Mouse (Mus musculus) intestine, postnatal 0 days (tissue): ENCODE measurements around the gene Hist2h3c2. TPM values are rescaled to one million over a fixed set of nuclear protein-coding genes. Genes with fewer than 3 reads are reported as not detected.

Experiments
- ATAC-seq: fragments of 200-750 bp; cut with Nextera tagmentation; 2 replicates; pipeline ENCODE4 v1.8.0; 2017; ENCODE audit warnings: mild to moderate bottlenecking, moderate TSS enrichment, moderate library complexity
- H3K27ac ChIP-seq: fragments of 300-500 bp; sonication (generic); 2 replicates; pipeline ENCODE4 v1.5.1; 2014; ENCODE audit warnings: mild to moderate bottlenecking, low read depth, low read length, moderate library complexity
- H3K27me3 ChIP-seq: fragments of 300-500 bp; sonication (generic); replicated peaks from 2 replicates; pipeline ENCODE4 v1.6.1; 2014; ENCODE audit warnings: low read length, mixed read lengths; ENCODE audit not compliant: control insufficient read depth, insufficient read depth
- H3K36me3 ChIP-seq: fragments of 300-500 bp; sonication (generic); 2 replicates; pipeline ENCODE4 v1.6.1; 2014; ENCODE audit warnings: mild to moderate bottlenecking, moderate library complexity; ENCODE audit not compliant: control insufficient read depth, insufficient read depth
- H3K4me1 ChIP-seq: fragments of 300-500 bp; sonication (generic); replicated peaks from 2 replicates; pipeline ENCODE4 v1.6.1; 2014; ENCODE audit warnings: antibody characterized with exemption, low read length, mixed read lengths; ENCODE audit not compliant: control insufficient read depth, insufficient read depth
- H3K4me2 ChIP-seq: fragments of 300-500 bp; sonication (generic); replicated peaks from 2 replicates; pipeline ENCODE4 v1.6.1; 2014; ENCODE audit warnings: low read depth, mild to moderate bottlenecking, moderate library complexity
- H3K4me3 ChIP-seq: fragments of 300-500 bp; sonication (generic); 2 replicates; pipeline ENCODE4 v1.5.1; 2014; ENCODE audit warnings: low read depth, low read length
- H3K9ac ChIP-seq: fragments of 300-500 bp; sonication (generic); 2 replicates; pipeline ENCODE4 v1.6.1; 2014; ENCODE audit warnings: mild to moderate bottlenecking, low read depth, low read length
- H3K9me3 ChIP-seq: fragments of 300-500 bp; sonication (generic); 2 replicates; pipeline ENCODE4 v1.6.1; 2016; ENCODE audit warnings: mixed run types; ENCODE audit not compliant: control insufficient read depth
- CTCF ChIP-seq: sonication (generic); IDR thresholded peaks from 2 replicates; pipeline ENCODE4 v1.5.1; 2016; ENCODE audit warnings: low read depth, mild to moderate bottlenecking, control low read depth, antibody characterized with exemption, moderate library complexity
- WGBS: fragments of 180-500 bp; shearing (Covaris S2); extraction: QIAGEN DNeasy Blood & Tissue Kit; methylation state at CpG from one replicate; pipeline ENCODE4 v1.1.7; 2014; 5-methylcytosine and 5-hydroxymethylcytosine counted together
- microRNA-seq: library from miRNA; unstranded; fragments of <30 nt; microRNA quantifications from one replicate; pipeline ENCODE4, GENCODE M21; 2016
- polyA plus RNA-seq: library from polyadenylated mRNA; unstranded; fragments of >200 nt; fragmentation: Nextera tagmentation; extraction: Ambion mirVana; gene quantifications from 2 replicates; pipeline ENCODE4 v1.2.1, GENCODE M21; 2015

Gene Hist2h3c2
- polyA plus RNA-seq, 1 experiment from 2014 or later: 1.1 TPM

DNA sequence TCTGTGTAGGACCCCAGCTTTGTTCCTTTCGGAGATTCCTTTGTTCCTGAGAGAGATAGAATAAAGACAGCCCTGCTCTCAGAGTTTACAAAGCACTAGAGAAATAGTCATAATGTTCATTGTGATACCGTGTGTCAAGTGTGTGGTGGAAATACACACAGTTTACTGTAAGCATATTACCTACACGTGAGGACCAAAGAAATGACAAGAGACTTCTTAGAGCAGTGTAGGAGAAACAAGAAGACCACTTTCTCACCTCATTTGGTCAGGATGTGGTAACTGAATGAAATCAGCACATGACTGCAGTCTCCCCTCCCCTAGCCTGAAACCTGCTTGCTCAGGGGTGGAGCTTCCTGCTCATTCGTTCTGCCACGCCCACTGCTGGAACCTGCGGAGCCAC lies 40.7 kb downstream of the Hist2h3c2 start:
- peak overlapping the region; percentile 59 for H3K4me3 ChIP-seq
- H3K36me3 ChIP-seq: no peaks in the 10 kb centered on the region
- H3K4me2 ChIP-seq: peak overlapping the region; percentile 91
- under 1% methylated on average over 6 of the region's 6 CpGs for WGBS
- ATAC-seq: peak; percentile 14; the same call in 1 of the 2 replicates
- H3K9me3 ChIP-seq: no peaks in the 10 kb centered on the region
- TF ChIP-seq CTCF: no peak
- no peak overlapping the region for H3K9ac ChIP-seq
- no peak overlapping the region for H3K27ac ChIP-seq
- no peaks in the 10 kb centered on the region; the same call in 1 of the 2 replicates for H3K4me1 ChIP-seq
- H3K27me3 ChIP-seq: no peaks in the 10 kb centered on the region

DNA sequence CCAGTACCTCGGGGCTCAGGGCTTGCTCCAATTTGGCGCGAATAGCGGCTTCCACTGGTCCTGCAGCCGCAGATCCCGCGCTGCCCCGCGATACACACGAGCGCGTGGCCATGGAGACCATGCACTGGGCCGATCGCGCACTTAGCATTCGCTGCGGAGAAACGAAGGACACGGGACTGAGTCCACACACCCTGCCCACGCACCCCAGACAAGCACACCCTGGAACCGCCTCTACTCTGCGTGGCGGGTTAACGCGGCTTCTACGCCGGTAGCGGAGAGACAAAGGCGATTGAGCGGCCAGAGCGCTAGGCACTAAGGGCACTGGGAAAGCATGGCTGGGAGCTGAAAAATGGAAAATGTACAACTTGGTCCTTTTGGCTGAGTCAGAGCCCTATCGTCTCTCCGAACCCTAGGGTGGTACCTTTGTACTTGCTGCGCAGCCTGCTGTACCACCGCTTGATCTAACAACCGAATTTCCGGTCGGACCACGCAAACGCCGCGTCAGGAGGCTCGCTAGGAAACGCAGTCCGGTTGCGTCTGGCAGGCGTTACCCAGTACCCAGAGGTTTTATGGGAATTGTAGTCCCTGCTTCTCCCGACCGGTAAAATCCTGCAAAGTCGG lies 41.7 kb downstream of the Hist2h3c2 start:
- no peaks in the 10 kb centered on the region; the same call in 1 of the 2 replicates for H3K4me1 ChIP-seq
- no peaks in the 10 kb centered on the region for H3K27me3 ChIP-seq
- peak; percentile 41 for TF ChIP-seq CTCF
- peak; percentile 92 for ATAC-seq
- H3K4me2 ChIP-seq: peak overlapping the region; percentile 91
- H3K4me3 ChIP-seq: peak overlapping the region; percentile 59
- WGBS: under 1% methylated on average over 50 of the region's 50 CpGs
- no peaks in the 10 kb centered on the region for H3K9me3 ChIP-seq
- peak overlapping the region; percentile 82 for H3K27ac ChIP-seq
- peak overlapping the region; percentile 57 for H3K9ac ChIP-seq
- no peaks in the 10 kb centered on the region for H3K36me3 ChIP-seq

DNA sequence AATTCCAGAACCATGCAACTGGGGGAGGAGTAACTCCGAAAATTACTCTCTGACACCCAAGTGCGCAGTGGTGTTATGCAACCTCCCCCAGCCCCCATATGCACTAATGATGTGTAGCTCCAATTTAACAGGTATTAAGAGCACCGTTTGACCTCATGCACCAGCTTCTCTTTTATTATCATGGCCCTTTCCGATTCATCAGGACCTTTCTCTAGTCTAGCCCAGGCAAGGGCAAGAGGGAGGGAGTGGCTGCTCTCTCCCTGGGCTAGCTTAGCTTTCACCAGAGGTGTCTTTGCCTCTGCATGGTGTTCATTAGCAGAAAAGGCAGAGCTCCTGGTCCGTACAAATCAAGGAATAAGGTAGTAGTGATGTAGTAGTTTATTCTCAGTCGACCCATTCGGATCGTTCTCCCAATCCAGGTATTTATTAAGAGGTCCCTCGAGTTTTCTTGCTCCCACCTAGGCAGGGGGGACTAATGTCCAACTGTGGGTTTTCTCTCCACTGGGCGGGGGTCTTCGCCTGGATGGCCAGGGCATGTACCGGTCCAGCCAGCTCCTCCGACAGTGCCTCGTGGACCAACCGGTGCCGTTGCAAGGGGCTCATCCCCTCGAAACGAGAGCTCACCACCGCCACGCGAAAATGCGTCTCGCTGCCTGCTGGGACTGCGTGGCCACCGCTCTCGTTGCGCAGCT lies 42.3 kb downstream of the Hist2h3c2 start:
- H3K27ac ChIP-seq: peak overlapping the region; percentile 82; the same call in 1 of the 2 replicates
- peak overlapping the region; percentile 91 for H3K4me2 ChIP-seq
- no peak for ATAC-seq
- H3K27me3 ChIP-seq: no peaks in the 10 kb centered on the region
- peak overlapping the region; percentile 57 for H3K9ac ChIP-seq
- WGBS: 18% methylated on average over 27 of the region's 27 CpGs
- TF ChIP-seq CTCF: no peak
- H3K4me1 ChIP-seq: no peaks in the 10 kb centered on the region; the same call in 1 of the 2 replicates
- H3K4me3 ChIP-seq: peak overlapping the region; percentile 59
- H3K36me3 ChIP-seq: no peaks in the 10 kb centered on the region
- H3K9me3 ChIP-seq: no peaks in the 10 kb centered on the region

DNA sequence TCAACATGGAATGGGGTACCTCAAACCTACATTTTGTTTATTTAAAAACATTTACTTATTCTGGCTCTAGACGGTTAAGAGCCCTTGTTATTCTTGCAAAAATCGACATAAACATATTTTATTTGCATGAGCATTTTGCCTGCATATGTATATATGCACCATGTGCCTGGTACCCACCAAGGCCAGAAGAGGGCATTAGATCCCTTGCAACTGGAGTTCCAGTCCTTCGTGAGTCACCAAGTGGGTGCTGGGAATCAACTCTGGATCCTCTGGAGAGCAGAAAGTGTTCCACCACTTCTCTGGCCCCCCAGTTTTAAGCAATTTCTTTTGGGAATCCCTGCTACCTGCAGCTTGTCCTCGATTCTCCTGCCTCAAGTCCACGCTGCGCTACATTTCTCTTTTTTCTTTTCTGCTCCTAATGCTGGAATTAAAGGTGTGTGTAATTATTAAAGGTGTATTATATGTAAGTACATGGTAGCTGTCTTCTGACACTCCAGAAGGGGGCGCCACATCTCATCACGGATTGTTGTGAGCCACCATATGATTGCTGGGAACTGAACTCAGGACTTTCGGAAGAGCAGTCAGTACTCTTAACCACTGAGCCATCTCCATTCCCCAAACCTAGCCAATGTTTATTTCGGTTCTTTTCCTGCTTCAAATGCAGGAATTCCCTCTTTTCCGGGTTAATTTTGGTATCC lies 43.2 kb downstream of the Hist2h3c2 start:
- TF ChIP-seq CTCF: no peak; the same call in 1 of the 2 replicates
- Histone ChIP-seq H3K4me3 (no peak overlapping the region), H3K36me3 (no peaks in the 10 kb centered on the region), H3K4me2 (no peak overlapping the region), H3K27ac (no peak overlapping the region), H3K9me3 (no peaks in the 10 kb centered on the region), H3K4me1 (no peaks in the 10 kb centered on the region; the same call in 1 of the 2 replicates), H3K9ac (no peak overlapping the region), H3K27me3 (no peaks in the 10 kb centered on the region)
- 93% methylated on average over 11 of the region's 11 CpGs for WGBS
- ATAC-seq: no peak

DNA sequence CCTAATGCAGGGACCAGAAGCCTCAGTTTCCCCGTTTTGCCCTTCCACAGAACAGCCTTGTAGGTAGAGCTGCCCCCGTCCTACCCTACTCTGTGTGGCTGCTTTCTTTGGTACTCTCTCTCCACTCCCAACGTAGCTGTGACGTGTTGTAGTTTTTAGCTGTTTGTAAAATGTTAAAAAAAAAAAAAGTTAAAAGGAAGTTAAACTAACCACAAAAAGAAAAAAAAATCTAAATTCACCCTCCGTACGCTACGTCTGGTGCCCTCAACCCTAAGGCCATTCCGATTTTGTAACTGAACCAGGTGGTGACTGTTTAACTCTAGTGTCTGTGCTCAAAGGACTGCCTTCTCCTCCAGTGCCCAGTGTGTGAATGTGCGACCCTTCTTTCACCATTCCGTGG lies 44.0 kb downstream of the Hist2h3c2 start:
- Histone ChIP-seq H3K27ac (no peak overlapping the region), H3K9me3 (no peaks in the 10 kb centered on the region), H3K9ac (no peak overlapping the region), H3K4me1 (no peaks in the 10 kb centered on the region; the same call in 1 of the 2 replicates), H3K4me3 (no peak overlapping the region), H3K27me3 (no peaks in the 10 kb centered on the region), H3K4me2 (no peak overlapping the region), H3K36me3 (no peaks in the 10 kb centered on the region)
- no peak for ATAC-seq
- no peak for TF ChIP-seq CTCF
- 83% methylated on average over 10 of the region's 10 CpGs for WGBS

DNA sequence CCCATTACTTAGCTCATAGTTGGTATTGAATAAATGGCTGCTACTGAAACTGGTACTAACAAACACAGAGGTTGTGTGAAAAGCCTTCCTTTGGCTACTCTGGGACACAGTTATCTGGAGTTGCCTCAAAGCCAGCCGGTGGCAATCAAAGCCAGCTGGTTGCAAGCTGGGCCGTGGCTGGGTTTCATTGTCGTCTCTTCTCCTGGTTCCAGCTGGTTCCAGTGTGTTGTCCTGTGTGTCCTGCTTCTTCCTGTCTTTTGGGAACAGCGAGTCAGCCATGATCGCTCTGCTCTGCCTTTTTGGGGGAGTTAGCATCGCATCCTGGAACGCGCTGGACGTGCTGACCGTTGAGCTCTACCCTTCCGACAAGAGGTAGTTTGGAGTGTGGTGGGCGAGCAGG lies 46.0 kb downstream of the Hist2h3c2 start:
- Histone ChIP-seq H3K9me3 (no peaks in the 10 kb centered on the region), H3K9ac (no peak overlapping the region), H3K36me3 (no peaks in the 10 kb centered on the region), H3K27me3 (no peaks in the 10 kb centered on the region), H3K27ac (no peak overlapping the region), H3K4me3 (no peak overlapping the region), H3K4me2 (no peak overlapping the region), H3K4me1 (no peaks in the 10 kb centered on the region; the same call in 1 of the 2 replicates)
- no peak for TF ChIP-seq CTCF
- 61% methylated on average over 12 of the region's 12 CpGs for WGBS
- no peak for ATAC-seq

Small RNAs within 50 kb of the gene (microRNA-seq; reads per million reads assigned to microRNA genes)
- gene Gm44492: not detected
- not detected for gene Gm47311
- not detected for gene Gm47313

Other genes starting within 250 kb of the Hist2h3c2 start
- 18.9 and 23.8 TPM in 2 replicates for gene Plekho1, start 243.1 kb downstream of the Hist2h3c2 start, polyA plus RNA-seq
- 22.5 and 27.1 TPM in 2 replicates for gene Vps45, start 180.7 kb downstream of the Hist2h3c2 start, polyA plus RNA-seq
- 16.6 and 17.0 TPM in 2 replicates for gene Otud7b, start 134.6 kb downstream of the Hist2h3c2 start, polyA plus RNA-seq
- gene Mtmr11, start 77.1 kb downstream of the Hist2h3c2 start, polyA plus RNA-seq: 28.7 and 34.5 TPM in 2 replicates
- 63.5 and 66.8 TPM in 2 replicates for gene Sf3b4, start 66.8 kb downstream of the Hist2h3c2 start, polyA plus RNA-seq
- gene Sv2a, start 58.0 kb downstream of the Hist2h3c2 start, polyA plus RNA-seq: 2.3 and 3.5 TPM in 2 replicates
- 56.4 and 60.7 TPM in 2 replicates for gene Bola1, start 19.4 kb downstream of the Hist2h3c2 start, polyA plus RNA-seq
- gene Hist2h2ab, start 19.3 kb downstream of the Hist2h3c2 start, polyA plus RNA-seq: 0.42 TPM in 1 of 2 replicates, not detected in the other
- gene Hist2h2ac, start 18.2 kb downstream of the Hist2h3c2 start, polyA plus RNA-seq: 2.3 and 3.4 TPM in 2 replicates
- 1.5 and 2.2 TPM in 2 replicates for gene Hist2h2be, start 18.0 kb downstream of the Hist2h3c2 start, polyA plus RNA-seq
- 87.4 and 108 TPM in 2 replicates for gene Hist2h2aa2, start 1.1 kb upstream of the Hist2h3c2 start, polyA plus RNA-seq
- gene Hist2h2aa1, start 6.4 kb upstream of the Hist2h3c2 start, polyA plus RNA-seq: 30.6 and 55.7 TPM in 2 replicates
- gene Hist2h3c1, start 7.6 kb upstream of the Hist2h3c2 start, polyA plus RNA-seq: 0.42 and 1.1 TPM in 2 replicates
- 2.1 and 4.7 TPM in 2 replicates for gene Hist2h4, start 24.2 kb upstream of the Hist2h3c2 start, polyA plus RNA-seq
- 13.3 and 19.9 TPM in 2 replicates for gene Hist2h3b, start 29.5 kb upstream of the Hist2h3c2 start, polyA plus RNA-seq
- gene Hist2h2bb, start 30.6 kb upstream of the Hist2h3c2 start, polyA plus RNA-seq: 2.3 and 3.9 TPM in 2 replicates
- 2.7 TPM in 2 replicates for gene Fcgr1, start 54.8 kb upstream of the Hist2h3c2 start, polyA plus RNA-seq
- 0.54 and 0.56 TPM in 2 replicates for gene BC107364, start 213.2 kb upstream of the Hist2h3c2 start, polyA plus RNA-seq